Mouse (Mus musculus): ENCODE results near the gene Ap3d1. TPM values are rescaled to one million over a fixed set of nuclear protein-coding genes. Genes with fewer than 3 reads are reported as not detected.

Gene Ap3d1
- total RNA-seq, 2 experiments from 2014 or later = 27.0 to 33.5 TPM

GRCm38 (mm10) chr10:80684984-80685383 lies 57.1 kb downstream of the Ap3d1 start:
- no peak overlapping the region for H3K4me3 ChIP-seq
- no peak for TF ChIP-seq CTCF (IDR thresholded peaks at IDR 0.05)
- DNase-seq = no peak
- H3K27ac ChIP-seq = no peak overlapping the region
- intact Hi-C loops (cut with DNase I) = loop anchor here (1.0 to 2.0 kb wide), 2 partner anchors 26 to 74 kb away; no protein-coding TSS in a partner anchor

DNA sequence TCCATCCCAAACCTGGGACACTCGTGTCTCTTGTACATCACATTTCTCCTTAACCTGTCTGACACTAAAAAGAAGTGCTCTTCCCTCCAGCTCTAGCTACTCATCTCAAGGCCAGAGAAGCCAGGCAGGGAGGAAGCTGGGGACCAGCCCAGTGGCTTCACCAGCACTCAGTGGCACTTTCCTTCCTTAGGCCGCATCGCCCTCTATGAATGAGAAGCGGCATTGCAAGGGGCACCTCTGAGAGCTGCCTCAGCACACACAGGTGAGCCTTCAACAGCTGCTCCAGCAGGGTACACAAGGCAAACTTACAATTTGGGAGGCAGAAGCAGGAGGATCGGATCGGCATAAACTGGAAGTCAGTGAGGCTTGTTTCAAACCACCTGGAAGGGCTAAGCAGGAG lies 57.9 kb downstream of the Ap3d1 start:
- DNase-seq = peak; percentile 71

DNA sequence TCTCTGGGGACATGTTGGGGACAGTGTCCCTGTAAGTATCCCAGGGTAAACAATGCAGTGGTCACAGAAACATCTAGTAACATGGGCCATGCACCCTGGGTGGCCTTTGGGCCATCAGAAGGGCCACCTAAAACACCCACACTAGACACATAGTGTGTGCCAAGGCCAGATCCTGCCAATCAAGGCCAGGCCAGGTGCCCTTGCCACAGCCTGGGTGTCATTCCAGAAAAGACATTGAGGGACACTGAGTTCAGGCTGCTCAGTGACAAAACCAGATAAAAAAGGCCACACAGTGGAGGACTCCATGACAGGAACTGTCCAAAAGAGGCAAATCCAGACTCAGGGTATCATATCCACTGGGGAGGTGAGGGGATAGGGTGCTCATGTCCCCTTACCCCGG lies 58.4 kb downstream of the Ap3d1 start:
- TF ChIP-seq CTCF (IDR thresholded peaks at IDR 0.05) = no peak
- no peak for DNase-seq
- intact Hi-C loops (cut with DNase I) = loop anchor here (1.0 to 2.0 kb wide), 2 partner anchors 24 to 73 kb away; no protein-coding TSS in a partner anchor
- Histone ChIP-seq H3K27ac (peak overlapping the region; percentile 24; the same call in 1 of the 2 replicates), H3K4me3 (no peak overlapping the region)

More for the DNA sequence above, 57.9 kb downstream of the Ap3d1 start:
- intact Hi-C loops (cut with DNase I) = loop anchor here (1.0 to 2.0 kb wide), 2 partner anchors 25 to 73 kb away; no protein-coding TSS in a partner anchor
- peak; percentile 92 for TF ChIP-seq CTCF (IDR thresholded peaks at IDR 0.05)
- Histone ChIP-seq H3K27ac (peak overlapping the region; percentile 24; the same call in 1 of the 2 replicates), H3K4me3 (no peak overlapping the region)

DNA sequence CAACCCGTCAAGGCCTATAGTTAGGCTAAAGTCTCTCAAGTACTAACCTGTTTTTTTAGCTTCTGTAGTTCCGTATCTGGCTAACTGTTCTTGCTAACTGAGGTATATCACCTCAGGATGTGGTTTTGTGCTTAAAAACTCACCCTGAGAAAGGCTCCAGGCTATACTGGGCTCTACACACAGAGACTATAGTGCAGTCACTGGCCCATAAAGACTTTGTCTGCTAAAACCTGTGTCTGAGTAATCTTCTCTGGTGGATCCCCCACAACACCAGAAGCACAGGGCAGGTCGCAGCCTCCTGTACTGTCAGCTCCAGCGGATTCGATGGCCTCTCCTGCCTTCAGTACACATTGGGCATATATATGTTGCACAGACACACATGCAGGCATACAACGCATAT lies 60.1 kb downstream of the Ap3d1 start:
- intact Hi-C loops (cut with DNase I) = no loop called here
- Histone ChIP-seq H3K27ac (peak overlapping the region; percentile 28; the same call in 1 of the 2 replicates), H3K4me3 (no peak overlapping the region)
- no peak for DNase-seq
- TF ChIP-seq CTCF (IDR thresholded peaks at IDR 0.05) = no peak

DNA sequence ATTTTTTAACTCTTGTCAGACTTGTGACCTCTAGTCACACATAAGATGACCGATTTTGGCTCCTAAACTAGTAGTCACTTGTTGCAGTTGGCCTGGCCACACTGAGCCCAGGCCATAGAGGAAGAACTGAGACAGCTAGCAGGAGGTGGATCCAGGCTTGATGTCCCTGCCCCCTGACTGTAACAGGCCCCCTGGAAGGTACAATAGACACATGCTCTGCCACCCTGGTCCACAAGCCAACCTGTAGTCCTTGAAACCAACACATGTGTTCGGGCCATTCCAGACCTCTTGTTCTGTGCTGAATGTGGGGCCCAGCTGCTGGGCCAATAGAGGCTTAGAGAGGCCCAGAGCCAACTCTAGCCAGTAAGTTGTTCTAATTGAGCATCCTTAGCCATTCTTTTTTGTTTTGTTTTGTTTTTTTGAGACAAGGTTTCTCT lies 61.8 kb downstream of the Ap3d1 start:
- H3K4me3 ChIP-seq = peak overlapping the region; percentile 11; the same call in 1 of the 2 replicates
- peak overlapping the region; percentile 99 for H3K27ac ChIP-seq
- intact Hi-C loops (cut with DNase I) = loop anchor here (2.0 kb wide), 1 partner anchor 21 kb away; the partner anchor contains the start of gene Mob3a
- DNase-seq = no peak
- no peak for TF ChIP-seq CTCF (IDR thresholded peaks at IDR 0.05)

GRCm38 (mm10) chr10:80679556-80680259 lies 62.4 kb downstream of the Ap3d1 start:
- peak; percentile 73 for DNase-seq
- no peak for TF ChIP-seq CTCF (IDR thresholded peaks at IDR 0.05)
- peak overlapping the region; percentile 11; the same call in 1 of the 2 replicates for H3K4me3 ChIP-seq
- intact Hi-C loops (cut with DNase I) = loop anchor here (2.0 to 5.0 kb wide), 2 partner anchors 21 to 417 kb away; partner anchors contain the start of genes Dazap1, Gamt and Mob3a
- H3K27ac ChIP-seq = peak overlapping the region; percentile 99

DNA sequence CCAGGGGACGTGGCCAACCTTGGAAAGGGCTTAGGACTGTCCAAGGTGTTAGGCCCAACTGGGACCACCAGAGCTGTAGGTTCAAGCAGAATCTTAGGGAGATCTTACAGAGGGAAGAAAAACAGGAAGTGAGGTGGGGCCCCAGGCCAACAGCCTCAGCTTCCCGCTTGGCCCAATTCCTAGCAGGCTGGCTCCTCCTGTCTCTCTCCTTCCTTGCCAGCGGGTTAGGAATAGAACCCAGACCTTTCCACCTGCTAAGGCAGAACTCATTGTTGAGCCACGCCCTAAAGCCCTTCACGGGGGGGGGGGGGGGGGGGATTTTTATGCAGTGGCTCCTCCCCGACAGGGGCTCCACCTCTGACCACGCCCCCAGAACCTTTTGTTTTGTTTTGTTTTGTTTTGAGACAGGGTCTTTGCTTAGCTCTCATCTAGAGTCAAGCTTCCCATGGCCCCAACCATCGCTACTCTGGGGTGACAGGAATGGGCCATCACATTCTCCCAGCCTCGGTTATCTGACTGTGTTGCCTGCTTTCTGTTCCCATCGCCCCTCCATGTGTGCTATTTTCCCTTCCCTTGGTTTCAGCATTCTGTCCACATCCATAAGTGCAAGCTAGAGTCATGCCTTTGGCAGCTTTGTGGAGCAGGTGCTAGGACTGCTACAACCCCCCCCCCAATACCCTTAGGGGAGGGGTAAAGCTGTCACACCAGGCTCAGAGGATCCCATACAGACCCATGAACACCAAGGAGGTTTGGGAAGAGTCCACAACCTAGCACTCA lies 63.3 kb downstream of the Ap3d1 start:
- no peak for TF ChIP-seq CTCF (IDR thresholded peaks at IDR 0.05)
- peak; percentile 65 for DNase-seq
- intact Hi-C loops (cut with DNase I) = loop anchor here (5.0 kb wide), 1 partner anchor 416 kb away; the partner anchor contains the start of genes Dazap1 and Gamt
- peak overlapping the region; percentile 88 for H3K4me3 ChIP-seq
- peak overlapping the region; percentile 99 for H3K27ac ChIP-seq

- H3K4me3 ChIP-seq = peak within 1 kb of the TSS; percentile 88
- TF ChIP-seq CTCF (IDR thresholded peaks at IDR 0.05) = no peak
- intact Hi-C loops (cut with DNase I) = loop anchor here (5.0 kb wide), 1 partner anchor 416 kb away; the partner anchor contains the start of genes Dazap1 and Gamt
- peak; percentile 97 for DNase-seq
- peak within 1 kb of the TSS; percentile 99 for H3K27ac ChIP-seq
These were observed 64.1 kb downstream of the Ap3d1 start, which contains the start of gene Mknk2 for GRCm38 (mm10) chr10:80677942-80678436. TSS of gene Mknk2 (minus strand) at chr10:80678112.

DNA sequence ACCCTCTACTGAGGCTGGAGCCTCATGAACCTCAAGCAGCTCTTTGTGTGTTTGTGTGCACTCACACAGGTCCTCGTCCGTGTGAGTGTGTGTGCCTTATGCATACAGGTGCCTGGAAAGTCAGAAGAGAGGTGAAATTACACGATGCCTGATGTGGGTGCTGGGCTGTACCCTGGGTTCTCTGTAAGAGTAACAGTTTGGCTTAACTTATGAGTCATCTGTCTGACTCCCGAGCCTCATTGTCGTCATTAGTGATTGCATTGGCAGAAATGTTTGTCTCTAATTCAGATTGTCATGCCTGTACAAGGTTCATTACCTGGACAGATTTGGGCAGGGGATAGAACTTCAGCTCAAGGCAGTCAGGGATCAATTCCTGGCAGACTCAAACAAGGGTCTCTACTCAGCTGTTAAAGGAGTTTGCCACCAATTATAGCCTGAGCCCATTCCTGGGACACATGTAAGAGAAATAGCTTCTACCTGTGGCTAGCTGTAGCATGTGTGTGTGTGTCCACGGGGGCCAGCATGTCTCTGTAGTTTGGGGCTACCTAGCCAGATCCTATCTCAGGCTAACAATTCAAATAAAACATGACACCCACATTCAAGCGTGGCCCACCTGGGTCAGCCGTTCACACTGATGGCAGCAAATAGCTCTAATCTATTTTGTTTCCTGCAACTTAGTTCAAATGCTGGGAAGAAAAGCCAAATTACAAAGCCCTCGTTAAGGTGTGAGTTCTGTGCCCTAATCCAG lies 64.8 kb downstream of the Ap3d1 start:
- intact Hi-C loops (cut with DNase I) = loop anchor here (5.0 kb wide), 1 partner anchor 415 kb away; the partner anchor contains the start of genes Dazap1 and Gamt
- peak; percentile 48 for DNase-seq
- TF ChIP-seq CTCF (IDR thresholded peaks at IDR 0.05) = no peak
- H3K27ac ChIP-seq = peak overlapping the region; percentile 99
- peak overlapping the region; percentile 88 for H3K4me3 ChIP-seq

- intact Hi-C loops (cut with DNase I) = loop anchor here (5.0 kb wide), 1 partner anchor 414 kb away; the partner anchor contains the start of genes Dazap1 and Gamt
- Histone ChIP-seq H3K4me3 (peak overlapping the region; percentile 98), H3K27ac (peak overlapping the region; percentile 99)
- no peak for TF ChIP-seq CTCF (IDR thresholded peaks at IDR 0.05)
- DNase-seq = peak; percentile 100
These were observed 65.7 kb downstream of the Ap3d1 start for GRCm38 (mm10) chr10:80676198-80676928.

Measured in gastrocnemius, adult 2 months (tissue).